Mouse (Mus musculus) B cell, adult 62 days (primary cell): ENCODE results near the gene Rps15a. TPM values are rescaled to one million over a fixed set of nuclear protein-coding genes. Genes with fewer than 3 reads are reported as not detected.

ENCODE experiments used
- total RNA-seq: library from RNA; stranded (reverse); gene quantifications from 4 replicates; pipeline ENCODE4 v1.2.4, GENCODE M21; 2023

The Rps15a gene
- 2,381 to 2,686 TPM (median 2,573 TPM) in 4 replicates for total RNA-seq

DNA sequence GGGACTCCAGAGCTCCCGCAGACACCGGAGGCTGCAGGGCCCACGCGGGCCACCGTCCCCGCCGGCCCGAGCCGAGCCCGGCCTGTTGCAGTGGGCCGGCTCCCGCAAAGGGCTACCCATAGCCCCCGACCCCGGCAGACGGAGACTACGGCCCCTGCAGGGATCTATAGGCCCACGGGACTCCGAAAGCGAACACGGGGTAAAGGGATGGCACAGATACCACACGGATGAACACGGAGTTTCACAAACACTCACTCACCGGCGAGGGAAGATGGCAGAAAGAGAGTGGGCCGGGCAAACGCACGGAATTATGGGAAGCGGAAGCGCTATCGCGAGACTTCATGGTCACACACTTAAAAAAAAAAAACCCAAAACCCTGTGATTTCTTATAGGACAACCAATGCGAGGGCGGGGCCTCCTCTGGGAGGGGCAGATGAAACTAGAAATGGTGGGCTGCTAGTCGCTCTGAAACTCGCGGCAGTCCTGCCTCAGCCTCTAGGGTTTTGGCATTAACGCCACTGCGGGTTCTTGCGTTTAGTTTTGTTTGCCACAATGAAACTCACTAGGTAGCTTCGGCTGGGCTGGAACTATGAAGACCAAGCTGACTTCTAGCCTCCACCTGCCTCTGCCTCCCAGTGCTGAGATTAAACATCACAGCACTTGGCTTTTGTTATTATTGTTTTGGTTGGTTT, at the start of gene Rps15a:
Gene Rps15a (minus strand): TSS at position 312 of the 692 bp plus-strand sequence.

GRCm38 (mm10) chr7:118129430-118130041, 13.5 kb upstream of the Rps15a start, which contains the start of gene Arl6ip1:
Gene Arl6ip1, minus strand, starts transcription at chr7:118129662.

Other genes with a start within 250 kb of the Rps15a start
- gene Arl6ip1, start 13.5 kb upstream of the Rps15a start, total RNA-seq = 155 to 170 TPM (median 162 TPM) in 4 replicates
- 279 to 307 TPM (median 289 TPM) in 4 replicates for gene Smg1, start 127.5 kb upstream of the Rps15a start, total RNA-seq